Mouse (Mus musculus): ENCODE data around the gene Sema3f. TPM values are rescaled to one million over a fixed set of nuclear protein-coding genes. Genes with fewer than 3 reads are reported as not detected.

The Sema3f gene
- polyA plus RNA-seq, 1 experiment from 2014 or later = 3.9 TPM

DNA sequence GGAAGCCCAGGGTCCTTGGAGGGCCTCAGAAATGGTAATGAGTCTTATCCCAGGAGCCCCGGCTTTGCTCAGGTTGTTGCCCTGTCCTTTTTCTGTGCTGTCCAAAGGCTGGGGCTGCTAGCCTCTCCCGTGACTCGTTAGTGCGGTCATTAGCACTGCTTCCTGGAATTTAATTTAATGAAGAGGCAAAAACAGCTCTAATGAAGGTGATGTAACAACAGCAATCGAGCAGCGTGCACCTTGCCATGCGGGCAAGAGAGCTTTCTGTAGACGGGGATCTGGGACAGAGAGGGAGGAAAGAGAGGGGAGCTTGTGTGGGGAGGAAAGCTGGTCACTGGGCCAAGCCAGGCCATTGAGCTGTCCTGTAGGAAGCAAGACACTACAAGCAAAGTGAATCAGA lies 68.6 kb downstream of the Sema3f start:
- Histone ChIP-seq H3K4me3 (ENCODE audit: low read depth, low read length) (no peak overlapping the region), H3K36me3 (ENCODE audit: control insufficient read depth, insufficient read depth) (no peaks in the 10 kb centered on the region), H3K4me1 (replicated peaks; ENCODE audit: control insufficient read depth, insufficient read depth, low read length) (peaks cover 3% of the 10 kb centered on the region; the same call in 1 of the 2 replicates), H3K4me2 (replicated peaks; ENCODE audit: low read depth) (no peak overlapping the region), H3K27me3 (replicated peaks; ENCODE audit: control insufficient read depth, insufficient read depth, low read length) (no peaks in the 10 kb centered on the region), H3K9me3 (ENCODE audit: control insufficient read depth) (no peaks in the 10 kb centered on the region), H3K9ac (ENCODE audit: low read depth, low read length) (no peak overlapping the region), H3K27ac (ENCODE audit: low read depth, low read length) (no peak overlapping the region)
- WGBS = 69% methylated on average over 8 of the region's 8 CpGs
- ATAC-seq = no peak
- no peak for TF ChIP-seq CTCF (IDR thresholded peaks at IDR 0.05; ENCODE audit: low read depth)

DNA sequence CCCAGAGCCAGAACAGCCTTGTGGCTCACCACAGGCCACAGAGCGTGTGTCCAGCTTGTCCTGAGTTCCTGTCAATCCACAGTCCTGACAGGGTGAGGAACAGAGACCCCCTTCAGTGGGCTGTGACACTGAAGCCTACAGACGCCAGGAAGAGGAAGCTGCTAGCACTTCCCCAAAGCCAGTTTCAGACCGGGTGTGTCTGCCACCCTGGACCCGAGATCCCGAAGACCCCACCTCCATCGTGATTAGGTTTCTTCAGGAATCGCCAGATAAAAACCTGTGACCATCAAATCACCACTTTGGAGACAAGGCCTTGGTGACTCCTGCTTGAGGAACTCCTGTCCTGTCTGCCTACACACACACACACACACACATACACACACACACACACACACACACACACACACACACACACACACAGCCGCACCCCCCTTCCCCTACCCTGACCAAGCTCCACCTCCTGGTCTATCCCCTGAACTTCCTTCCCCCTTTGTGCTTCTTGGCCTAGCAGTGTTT lies 70.0 kb downstream of the Sema3f start:
- Histone ChIP-seq H3K27ac (ENCODE audit: low read depth, low read length) (no peak overlapping the region), H3K36me3 (ENCODE audit: control insufficient read depth, insufficient read depth) (no peaks in the 10 kb centered on the region), H3K9ac (ENCODE audit: low read depth, low read length) (no peak overlapping the region), H3K4me2 (replicated peaks; ENCODE audit: low read depth) (no peak overlapping the region), H3K4me1 (replicated peaks; ENCODE audit: control insufficient read depth, insufficient read depth, low read length) (peaks cover 8% of the 10 kb centered on the region; the same call in 1 of the 2 replicates), H3K27me3 (replicated peaks; ENCODE audit: control insufficient read depth, insufficient read depth, low read length) (no peaks in the 10 kb centered on the region), H3K9me3 (ENCODE audit: control insufficient read depth) (no peaks in the 10 kb centered on the region), H3K4me3 (ENCODE audit: low read depth, low read length) (no peak overlapping the region)
- no peak; the same call in 1 of the 2 replicates for TF ChIP-seq CTCF (IDR thresholded peaks at IDR 0.05; ENCODE audit: low read depth)
- no peak for ATAC-seq
- WGBS = 34% methylated on average over 8 of the region's 8 CpGs

DNA sequence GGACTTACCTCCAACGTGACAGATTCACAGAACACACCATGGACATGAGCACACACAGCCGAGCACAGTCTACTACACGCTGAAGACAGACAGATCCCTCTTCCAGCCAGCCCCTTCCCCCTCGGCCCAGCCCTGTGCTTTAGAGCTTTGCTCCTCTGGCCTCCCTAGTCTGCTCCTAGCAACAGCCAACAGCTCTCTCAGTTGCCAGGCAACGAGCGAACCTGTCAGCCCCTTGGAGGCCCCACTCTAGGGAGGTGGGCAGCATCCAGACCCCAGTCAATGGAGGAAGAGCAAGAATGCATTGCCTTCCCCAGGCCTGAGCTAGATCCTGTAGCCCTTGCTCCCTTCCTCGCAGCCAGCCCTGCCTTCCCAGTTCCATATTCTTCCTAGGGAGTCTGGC lies 73.2 kb downstream of the Sema3f start:
- no peak for ATAC-seq
- TF ChIP-seq CTCF (IDR thresholded peaks at IDR 0.05; ENCODE audit: low read depth) = no peak
- Histone ChIP-seq H3K4me2 (replicated peaks; ENCODE audit: low read depth) (no peak overlapping the region), H3K27me3 (replicated peaks; ENCODE audit: control insufficient read depth, insufficient read depth, low read length) (no peaks in the 10 kb centered on the region), H3K9me3 (ENCODE audit: control insufficient read depth) (no peaks in the 10 kb centered on the region), H3K4me3 (ENCODE audit: low read depth, low read length) (no peak overlapping the region), H3K4me1 (replicated peaks; ENCODE audit: control insufficient read depth, insufficient read depth, low read length) (0 out of 2 replicates have a peak, but pooled peaks cover 5% of the 10 kb centered on the region), H3K9ac (ENCODE audit: low read depth, low read length) (no peak overlapping the region), H3K27ac (ENCODE audit: low read depth, low read length) (no peak overlapping the region), H3K36me3 (ENCODE audit: control insufficient read depth, insufficient read depth) (no peaks in the 10 kb centered on the region)
- 40% methylated on average over 7 of the region's 7 CpGs for WGBS

DNA sequence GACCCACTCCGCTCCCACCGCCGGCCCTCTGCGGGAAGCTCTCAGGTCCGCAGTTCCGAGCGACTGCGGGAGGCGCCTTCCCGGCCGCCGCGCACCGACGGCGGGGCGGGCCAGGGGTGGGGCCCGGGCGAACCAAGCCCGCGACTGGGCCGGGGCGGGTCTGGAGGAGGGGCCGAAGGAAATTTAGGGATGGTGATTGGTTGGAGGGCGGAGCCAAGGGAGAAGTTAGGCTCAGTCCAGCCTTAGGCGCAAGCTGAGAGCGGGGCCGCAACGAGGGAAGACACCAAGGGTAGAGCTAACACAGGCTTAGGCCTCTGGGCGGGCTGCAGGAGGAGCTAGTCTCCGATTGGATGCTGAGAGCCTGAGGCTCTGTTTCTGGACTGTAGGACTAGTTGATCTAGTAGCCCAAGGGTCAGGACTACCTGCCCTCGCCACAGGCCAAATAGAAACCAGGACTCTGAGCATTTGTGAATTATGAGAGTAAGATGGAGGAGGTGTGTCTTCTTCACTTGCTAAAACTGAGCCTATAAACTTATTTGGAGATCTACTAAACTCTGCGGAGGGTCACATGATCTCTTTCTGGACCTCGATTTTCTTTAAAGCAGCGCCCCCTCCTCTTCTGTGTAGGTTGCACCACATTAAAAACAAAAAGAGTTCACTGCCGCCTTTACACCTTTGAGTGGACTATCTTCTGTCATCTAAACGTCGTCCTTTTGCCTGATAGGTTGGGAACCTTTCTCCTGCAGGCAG lies 74.8 kb downstream of the Sema3f start, which contains the start of gene Gnai2:
TSS of gene Gnai2 (minus strand) at position 89 of the 750 bp plus-strand sequence.
- WGBS = 5% methylated on average over 38 of the region's 38 CpGs
- H3K9ac ChIP-seq (ENCODE audit: low read depth, low read length) = peak within 1 kb of the TSS; percentile 87
- H3K4me2 ChIP-seq (replicated peaks; ENCODE audit: low read depth) = peak within 1 kb of the TSS; percentile 97
- peak within 1 kb of the TSS; percentile 83 for H3K27ac ChIP-seq (ENCODE audit: low read depth, low read length)
- 0 out of 2 replicates have a peak, but pooled peaks cover 5% of the 10 kb centered on the region for H3K4me1 ChIP-seq (replicated peaks; ENCODE audit: control insufficient read depth, insufficient read depth, low read length)
- H3K36me3 ChIP-seq (ENCODE audit: control insufficient read depth, insufficient read depth) = no peaks in the 10 kb centered on the region
- no peaks in the 10 kb centered on the region for H3K9me3 ChIP-seq (ENCODE audit: control insufficient read depth)
- ATAC-seq = peak; percentile 95
- peak; percentile 7 for TF ChIP-seq CTCF (IDR thresholded peaks at IDR 0.05; ENCODE audit: low read depth)
- peak within 1 kb of the TSS; percentile 95 for H3K4me3 ChIP-seq (ENCODE audit: low read depth, low read length)
- no peaks in the 10 kb centered on the region for H3K27me3 ChIP-seq (replicated peaks; ENCODE audit: control insufficient read depth, insufficient read depth, low read length)

DNA sequence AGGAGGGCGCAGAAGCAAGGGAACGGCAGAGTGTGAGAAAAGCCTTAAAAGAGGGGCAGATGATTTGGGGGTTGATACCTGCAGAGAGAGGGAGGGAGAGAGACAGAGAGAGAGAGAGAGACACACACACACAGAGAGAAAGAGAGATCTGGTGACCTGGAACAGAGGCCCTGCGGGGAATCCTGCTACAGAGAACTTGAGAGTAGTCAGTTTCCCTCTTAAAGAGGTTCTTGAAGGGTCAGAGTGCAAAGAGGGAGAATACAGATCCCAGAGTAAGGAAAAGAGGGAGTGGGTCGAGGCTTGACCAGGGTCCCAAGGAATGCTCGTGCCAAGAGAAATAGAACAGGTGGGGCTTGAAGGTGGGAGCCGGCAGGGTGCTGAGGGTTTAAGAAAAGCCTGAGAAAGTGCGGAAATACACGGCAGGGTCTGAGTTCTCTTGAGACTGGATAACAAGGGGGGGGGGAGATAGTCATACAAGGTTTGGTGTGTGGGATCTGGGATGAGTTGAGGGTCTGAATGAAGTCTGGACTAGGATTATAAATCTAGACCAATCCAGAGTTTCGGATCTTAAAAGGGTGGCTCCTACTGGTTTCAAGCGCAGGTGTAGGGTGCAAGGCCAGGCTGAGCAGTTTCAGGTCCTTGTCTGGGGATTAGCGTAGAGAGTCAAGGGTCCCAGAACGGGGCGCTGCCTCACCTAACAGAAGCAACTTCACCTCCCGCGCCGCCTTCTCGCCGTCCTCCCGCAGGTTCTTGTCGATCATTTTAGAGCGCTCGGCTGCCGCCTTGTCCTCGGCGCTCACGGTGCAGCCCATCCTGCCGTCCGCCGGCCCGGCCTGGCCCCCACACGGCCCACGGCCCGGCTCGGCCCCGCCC lies 75.6 kb downstream of the Sema3f start:
- WGBS = 2% methylated on average over 35 of the region's 35 CpGs
- Histone ChIP-seq H3K27ac (ENCODE audit: low read depth, low read length) (peak overlapping the region; percentile 83), H3K4me3 (ENCODE audit: low read depth, low read length) (peak overlapping the region; percentile 95), H3K27me3 (replicated peaks; ENCODE audit: control insufficient read depth, insufficient read depth, low read length) (no peaks in the 10 kb centered on the region), H3K36me3 (ENCODE audit: control insufficient read depth, insufficient read depth) (no peaks in the 10 kb centered on the region), H3K4me2 (replicated peaks; ENCODE audit: low read depth) (peak overlapping the region; percentile 97), H3K9me3 (ENCODE audit: control insufficient read depth) (no peaks in the 10 kb centered on the region), H3K9ac (ENCODE audit: low read depth, low read length) (peak overlapping the region; percentile 87), H3K4me1 (replicated peaks; ENCODE audit: control insufficient read depth, insufficient read depth, low read length) (0 out of 2 replicates have a peak, but pooled peaks cover 10% of the 10 kb centered on the region)
- 0 out of 2 replicates have a peak, but pooled peaks have one; percentile 1 for TF ChIP-seq CTCF (IDR thresholded peaks at IDR 0.05; ENCODE audit: low read depth)
- ATAC-seq = peak; percentile 3
